Mouse (Mus musculus) hindbrain, embryonic 10.5 days (tissue): ENCODE results near the gene Slc25a34. TPM values are rescaled to one million over a fixed set of nuclear protein-coding genes. Genes with fewer than 3 reads are reported as not detected.

Experiments
- DNase-seq: peaks from one replicate; pipeline ENCODE4 v3.0.0-alpha.2; 2017; ENCODE audit warnings: low spot score
- H3K27ac ChIP-seq: fragments of 300-500 bp; sonication (generic); 2 replicates; pipeline ENCODE4 v1.5.1; 2016; ENCODE audit warnings: mild to moderate bottlenecking, moderate library complexity
- H3K27me3 ChIP-seq: fragments of 300-500 bp; sonication (generic); 2 replicates; pipeline ENCODE4 v1.6.1; 2016; ENCODE audit warnings: mild to moderate bottlenecking; ENCODE audit not compliant: poor library complexity, insufficient read depth, severe bottlenecking
- H3K36me3 ChIP-seq: fragments of 300-500 bp; sonication (generic); 2 replicates; pipeline ENCODE4 v1.6.1; 2016; ENCODE audit warnings: mild to moderate bottlenecking, moderate library complexity
- H3K4me1 ChIP-seq: fragments of 300-500 bp; sonication (generic); replicated peaks from 2 replicates; pipeline ENCODE4 v1.6.1; 2016; ENCODE audit warnings: mild to moderate bottlenecking
- H3K4me3 ChIP-seq: fragments of 300-500 bp; sonication (generic); 2 replicates; pipeline ENCODE4 v1.5.1; 2016; ENCODE audit warnings: mild to moderate bottlenecking, moderate library complexity
- H3K9me3 ChIP-seq: fragments of 300-500 bp; sonication (generic); 2 replicates; pipeline ENCODE4 v1.6.1; 2016; ENCODE audit warnings: mild to moderate bottlenecking, moderate library complexity
- WGBS: fragments of 180-500 bp; shearing (Covaris S2); methylation state at CpG from one replicate; pipeline ENCODE4 v1.1.7; 2016; 5-methylcytosine and 5-hydroxymethylcytosine counted together
- polyA plus RNA-seq: library from polyadenylated mRNA; unstranded; fragments of >200 nt; fragmentation: Nextera tagmentation; extraction: Ambion mirVana; gene quantifications from 2 replicates; pipeline ENCODE4 v1.2.1, GENCODE M21; 2016

Gene Slc25a34
- polyA plus RNA-seq, 1 experiment from 2014 or later, result 0.10 TPM

DNA sequence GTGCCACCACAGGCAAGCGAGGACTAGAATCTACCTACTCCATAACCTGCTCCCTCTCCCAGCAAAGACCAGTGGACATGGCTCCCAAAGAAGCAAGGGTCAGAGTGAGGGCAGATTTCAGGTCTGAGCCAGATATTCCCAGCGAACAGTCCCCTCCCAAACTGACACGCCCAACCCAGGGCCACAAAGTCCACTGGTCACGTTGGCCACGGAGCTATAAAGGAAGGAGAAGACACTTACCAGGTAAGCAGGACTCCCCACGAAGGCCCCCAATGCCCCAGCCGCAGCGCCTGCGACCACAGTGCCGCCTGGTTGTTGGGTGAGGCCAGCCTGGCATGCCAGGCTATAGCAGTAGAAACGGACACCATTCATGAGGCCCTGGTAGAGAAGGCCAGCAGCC, 584 bp downstream of the Slc25a34 start:
- H3K27me3 ChIP-seq, result peaks cover 5% of the 10 kb centered on the region; the same call in 1 of the 2 replicates
- 0 out of 2 replicates have a peak overlapping the region, but pooled peaks have one; percentile 56 for H3K27ac ChIP-seq
- H3K4me3 ChIP-seq, result no peak overlapping the region
- no peaks in the 10 kb centered on the region for H3K9me3 ChIP-seq
- H3K36me3 ChIP-seq, result peaks cover 32% of the 10 kb centered on the region
- peaks cover 24% of the 10 kb centered on the region for H3K4me1 ChIP-seq
- WGBS, result 90% methylated on average over 11 of the region's 11 CpGs
- no peak for DNase-seq

- H3K4me1 ChIP-seq, result peaks cover 28% of the 10 kb centered on the region
- peaks cover 9% of the 10 kb centered on the region; the same call in 1 of the 2 replicates for H3K27me3 ChIP-seq
- DNase-seq, result no peak
- H3K9me3 ChIP-seq, result no peaks in the 10 kb centered on the region
- H3K27ac ChIP-seq, result no peak overlapping the region
- H3K36me3 ChIP-seq, result peaks cover 27% of the 10 kb centered on the region
- H3K4me3 ChIP-seq, result no peak overlapping the region
- 86% methylated on average over 5 of the region's 5 CpGs for WGBS
Observed at GRCm38 (mm10) chr4:141622580-141622979, 1.0 kb downstream of the Slc25a34 start.

GRCm38 (mm10) chr4:141622091-141622490, 1.5 kb downstream of the Slc25a34 start:
- peaks cover 11% of the 10 kb centered on the region; the same call in 1 of the 2 replicates for H3K27me3 ChIP-seq

GRCm38 (mm10) chr4:141621297-141621696, 2.3 kb downstream of the Slc25a34 start:
- peaks cover 16% of the 10 kb centered on the region for H3K36me3 ChIP-seq
- H3K4me3 ChIP-seq, result no peak overlapping the region
- peaks cover 13% of the 10 kb centered on the region for H3K27me3 ChIP-seq
- 87% methylated on average over 8 of the region's 8 CpGs for WGBS
- no peak overlapping the region for H3K27ac ChIP-seq
- H3K9me3 ChIP-seq, result no peaks in the 10 kb centered on the region
- DNase-seq, result no peak
- peaks cover 38% of the 10 kb centered on the region for H3K4me1 ChIP-seq

More at GRCm38 (mm10) chr4:141622091-141622490, 1.5 kb downstream of the Slc25a34 start:
- H3K27ac ChIP-seq, result no peak overlapping the region
- H3K36me3 ChIP-seq, result peaks cover 24% of the 10 kb centered on the region
- peaks cover 33% of the 10 kb centered on the region for H3K4me1 ChIP-seq
- DNase-seq, result no peak
- WGBS, result 87% methylated on average over 8 of the region's 8 CpGs
- H3K4me3 ChIP-seq, result no peak overlapping the region
- no peaks in the 10 kb centered on the region for H3K9me3 ChIP-seq

DNA sequence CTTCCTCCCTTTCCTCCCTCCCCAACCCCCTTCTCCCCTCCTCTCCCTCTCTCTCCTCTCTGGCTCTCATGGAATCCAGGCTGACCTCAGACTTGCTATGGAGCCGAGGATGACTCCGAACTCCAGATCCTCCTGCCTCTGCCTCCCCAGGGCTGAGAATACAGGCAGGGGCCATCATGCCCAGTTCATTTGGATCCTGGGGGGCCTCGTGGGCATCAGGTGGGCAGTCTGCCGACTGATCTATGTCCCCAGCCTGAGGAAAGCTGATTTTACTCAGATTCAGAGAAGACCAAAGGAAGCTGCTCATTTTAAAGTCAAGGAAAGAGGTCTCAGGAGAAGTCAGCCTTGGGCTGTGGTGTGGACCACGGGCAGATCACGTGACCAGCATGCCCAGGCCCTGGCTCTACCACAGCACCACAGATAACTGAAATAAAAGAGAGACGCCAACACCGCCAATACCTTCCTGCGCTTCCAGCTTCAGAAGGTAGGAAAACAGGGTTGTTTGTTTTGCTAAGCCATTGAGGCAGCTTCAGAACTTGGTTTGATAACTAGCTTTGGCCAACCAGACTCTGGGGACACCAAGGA, 4.2 kb downstream of the Slc25a34 start:
- Histone ChIP-seq H3K36me3 (no peaks in the 10 kb centered on the region), H3K9me3 (no peaks in the 10 kb centered on the region), H3K4me1 (peaks cover 39% of the 10 kb centered on the region), H3K27me3 (peaks cover 15% of the 10 kb centered on the region), H3K4me3 (no peak overlapping the region), H3K27ac (no peak overlapping the region)
- DNase-seq, result no peak
- 88% methylated on average over 9 of the region's 9 CpGs for WGBS

GRCm38 (mm10) chr4:141618565-141619243, 4.9 kb downstream of the Slc25a34 start, which contains the start of gene Tmem82:
Gene Tmem82, minus strand, starts transcription at chr4:141618633.
- 30% methylated on average over 20 of the region's 20 CpGs for WGBS
- H3K27me3 ChIP-seq, result peaks cover 15% of the 10 kb centered on the region
- peak within 1 kb of the TSS; percentile 80 for H3K27ac ChIP-seq
- no peaks in the 10 kb centered on the region for H3K9me3 ChIP-seq
- H3K4me3 ChIP-seq, result peak within 1 kb of the TSS; percentile 50
- DNase-seq, result peak; percentile 68
- H3K4me1 ChIP-seq, result peaks cover 45% of the 10 kb centered on the region
- no peaks in the 10 kb centered on the region for H3K36me3 ChIP-seq

DNA sequence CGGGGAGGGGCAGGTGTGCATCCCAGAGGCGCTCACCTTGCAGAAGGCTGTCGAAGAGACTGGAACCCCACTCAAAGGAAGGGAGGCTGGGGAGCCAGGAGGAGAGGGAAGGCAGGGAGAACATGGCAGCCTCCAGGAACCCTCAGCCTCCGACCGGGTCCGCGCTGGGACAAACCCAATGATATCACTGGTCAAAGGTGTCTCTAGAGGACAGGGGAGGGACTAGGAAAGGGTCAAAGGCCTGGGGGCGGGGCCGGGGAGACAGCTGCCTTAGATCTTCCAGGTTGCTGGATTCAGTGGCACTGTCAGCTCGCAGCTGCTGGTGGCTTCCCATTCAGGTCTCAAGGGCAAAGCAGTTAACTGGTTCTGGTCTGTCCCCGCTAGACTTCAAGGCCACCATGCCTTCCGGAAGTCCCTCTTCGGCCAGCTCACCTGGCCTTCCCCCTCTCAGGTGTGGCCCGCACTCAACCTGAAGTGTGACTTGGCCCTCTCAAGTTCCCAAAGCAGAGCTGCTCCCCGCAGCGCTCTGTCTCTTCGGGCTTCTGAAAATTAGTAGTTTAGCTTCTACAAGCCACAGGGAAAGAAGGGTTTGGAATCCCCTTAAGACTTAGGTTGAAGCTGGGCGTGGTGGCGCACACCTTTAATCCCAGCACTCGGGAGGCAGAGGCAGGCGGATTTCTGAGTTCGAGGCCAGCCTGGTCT, 5.6 kb downstream of the Slc25a34 start:
- peak; percentile 54 for DNase-seq
- H3K36me3 ChIP-seq, result no peaks in the 10 kb centered on the region
- H3K4me1 ChIP-seq, result peaks cover 41% of the 10 kb centered on the region
- 13% methylated on average over 22 of the region's 22 CpGs for WGBS
- H3K27ac ChIP-seq, result peak overlapping the region; percentile 80
- peaks cover 15% of the 10 kb centered on the region for H3K27me3 ChIP-seq
- no peaks in the 10 kb centered on the region for H3K9me3 ChIP-seq
- H3K4me3 ChIP-seq, result peak overlapping the region; percentile 50

GRCm38 (mm10) chr4:141617299-141617698, 6.3 kb downstream of the Slc25a34 start:
- H3K27ac ChIP-seq, result peak overlapping the region; percentile 80
- H3K27me3 ChIP-seq, result peaks cover 15% of the 10 kb centered on the region
- no peaks in the 10 kb centered on the region for H3K36me3 ChIP-seq
- no peaks in the 10 kb centered on the region for H3K9me3 ChIP-seq
- H3K4me3 ChIP-seq, result peak overlapping the region; percentile 50
- DNase-seq, result peak; percentile 70
- WGBS, result 3% methylated on average over 20 of the region's 20 CpGs
- H3K4me1 ChIP-seq, result peaks cover 41% of the 10 kb centered on the region

DNA sequence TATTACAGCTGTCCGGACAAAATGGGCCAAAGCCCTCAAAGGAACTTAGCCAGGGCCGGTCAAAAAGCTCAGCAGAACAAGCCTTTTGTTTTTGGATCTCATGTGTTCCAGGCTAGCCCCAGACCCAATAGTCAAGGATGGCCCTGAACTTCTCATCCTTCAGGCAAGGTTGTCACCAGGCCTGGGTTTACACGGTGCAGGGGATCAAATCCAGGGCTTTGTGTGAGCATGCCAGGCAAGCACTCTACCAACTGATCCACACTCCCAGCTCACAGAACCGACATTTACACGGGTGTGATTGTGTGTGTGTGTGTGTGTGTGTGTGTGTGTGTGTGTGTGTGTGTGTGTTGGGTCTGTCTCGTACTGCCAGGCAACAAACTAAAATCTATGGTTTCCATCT, 6.8 kb downstream of the Slc25a34 start:
- H3K4me3 ChIP-seq, result peak overlapping the region; percentile 50
- 81% methylated on average over 6 of the region's 6 CpGs for WGBS

DNA sequence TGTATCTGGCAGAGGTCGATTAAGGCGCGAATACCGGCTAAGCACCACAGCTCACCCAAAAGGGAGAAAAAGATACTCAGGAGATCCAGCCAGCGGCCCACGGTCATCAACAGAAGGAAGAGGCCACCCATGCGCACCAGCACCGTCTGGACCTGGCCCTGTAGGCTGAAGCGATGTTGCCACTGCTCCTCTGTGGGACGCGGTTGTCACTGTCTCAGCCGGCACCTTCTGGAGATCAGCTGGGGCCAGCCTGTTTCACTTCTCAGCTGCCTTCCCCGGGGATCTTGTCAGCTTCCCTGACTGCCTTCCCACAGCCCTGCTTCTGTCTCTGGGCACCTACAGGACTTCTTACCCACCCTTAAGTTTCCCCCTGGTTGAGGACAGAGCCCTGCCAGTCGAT, 8.7 kb downstream of the Slc25a34 start:
- WGBS, result 88% methylated on average over 14 of the region's 14 CpGs
- H3K36me3 ChIP-seq, result no peaks in the 10 kb centered on the region
- H3K27ac ChIP-seq, result peak overlapping the region; percentile 40; the same call in 1 of the 2 replicates

More for the DNA sequence above, 6.8 kb downstream of the Slc25a34 start:
- no peaks in the 10 kb centered on the region for H3K36me3 ChIP-seq
- H3K27ac ChIP-seq, result 0 out of 2 replicates have a peak overlapping the region, but pooled peaks have one; percentile 80
- peaks cover 41% of the 10 kb centered on the region for H3K4me1 ChIP-seq
- peaks cover 15% of the 10 kb centered on the region for H3K27me3 ChIP-seq
- H3K9me3 ChIP-seq, result no peaks in the 10 kb centered on the region
- no peak for DNase-seq

DNA sequence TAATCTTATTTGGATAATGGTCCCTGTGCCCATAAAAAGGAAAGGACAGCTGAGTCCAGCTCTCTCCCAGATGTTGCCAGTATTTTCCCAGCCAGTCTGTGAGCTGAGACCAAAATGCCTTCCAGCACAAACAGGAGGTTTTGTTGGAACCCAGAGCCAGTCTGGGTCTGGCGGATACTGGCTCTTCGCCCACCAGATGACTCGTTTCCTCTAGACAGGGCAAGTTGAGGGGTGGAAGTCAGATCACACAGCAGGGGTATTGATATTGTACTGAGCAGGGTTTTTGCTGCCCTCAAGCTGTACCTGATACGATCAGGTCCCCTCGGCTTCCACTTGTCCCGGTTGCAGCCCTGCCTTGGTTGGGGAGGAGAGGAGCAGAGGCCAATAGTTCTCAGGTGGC, 14.1 kb downstream of the Slc25a34 start:
- Histone ChIP-seq H3K9me3 (no peaks in the 10 kb centered on the region), H3K27ac (no peak overlapping the region), H3K36me3 (no peaks in the 10 kb centered on the region), H3K4me1 (peaks cover 12% of the 10 kb centered on the region), H3K27me3 (no peaks in the 10 kb centered on the region), H3K4me3 (no peak overlapping the region)
- DNase-seq, result no peak
- 88% methylated on average over 6 of the region's 6 CpGs for WGBS

More for the DNA sequence above, 8.7 kb downstream of the Slc25a34 start:
- no peak for DNase-seq
- H3K4me3 ChIP-seq, result no peak overlapping the region
- H3K27me3 ChIP-seq, result peaks cover 13% of the 10 kb centered on the region
- H3K4me1 ChIP-seq, result peaks cover 41% of the 10 kb centered on the region
- H3K9me3 ChIP-seq, result no peaks in the 10 kb centered on the region

DNA sequence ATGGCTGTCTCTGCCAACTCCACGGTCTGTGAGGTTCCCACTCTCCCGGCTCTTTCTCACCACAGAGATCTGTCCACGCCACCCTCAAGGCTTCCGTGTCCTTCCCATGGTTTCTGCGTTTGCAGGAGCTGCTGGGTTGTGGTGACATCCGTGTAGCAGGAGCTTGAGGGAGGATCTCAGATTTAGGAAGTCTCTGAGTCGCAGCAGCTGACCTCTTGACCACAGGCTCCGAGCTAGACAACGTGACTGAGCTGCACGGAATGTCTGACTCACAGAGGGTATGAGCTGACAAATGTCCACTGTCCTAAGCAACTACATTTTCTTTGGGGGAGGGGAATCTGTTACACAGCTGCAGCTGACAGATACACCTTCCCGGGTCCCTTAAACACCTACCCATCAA, 17.8 kb downstream of the Slc25a34 start, which contains the start of gene Fblim1:
TSS of gene Fblim1 (minus strand) at position 236 of the 400 bp plus-strand sequence.
- H3K27ac ChIP-seq, result no peak within 1 kb of the TSS
- no peak for DNase-seq
- no peak within 1 kb of the TSS for H3K4me3 ChIP-seq
- peaks cover 16% of the 10 kb centered on the region; the same call in 1 of the 2 replicates for H3K4me1 ChIP-seq
- no peaks in the 10 kb centered on the region for H3K36me3 ChIP-seq
- WGBS, result 80% methylated on average over 11 of the region's 11 CpGs
- H3K27me3 ChIP-seq, result peaks cover 12% of the 10 kb centered on the region
- no peaks in the 10 kb centered on the region for H3K9me3 ChIP-seq
